Mouse (Mus musculus): ENCODE data around the gene Man2a1.

Man2a1 gene

DNA sequence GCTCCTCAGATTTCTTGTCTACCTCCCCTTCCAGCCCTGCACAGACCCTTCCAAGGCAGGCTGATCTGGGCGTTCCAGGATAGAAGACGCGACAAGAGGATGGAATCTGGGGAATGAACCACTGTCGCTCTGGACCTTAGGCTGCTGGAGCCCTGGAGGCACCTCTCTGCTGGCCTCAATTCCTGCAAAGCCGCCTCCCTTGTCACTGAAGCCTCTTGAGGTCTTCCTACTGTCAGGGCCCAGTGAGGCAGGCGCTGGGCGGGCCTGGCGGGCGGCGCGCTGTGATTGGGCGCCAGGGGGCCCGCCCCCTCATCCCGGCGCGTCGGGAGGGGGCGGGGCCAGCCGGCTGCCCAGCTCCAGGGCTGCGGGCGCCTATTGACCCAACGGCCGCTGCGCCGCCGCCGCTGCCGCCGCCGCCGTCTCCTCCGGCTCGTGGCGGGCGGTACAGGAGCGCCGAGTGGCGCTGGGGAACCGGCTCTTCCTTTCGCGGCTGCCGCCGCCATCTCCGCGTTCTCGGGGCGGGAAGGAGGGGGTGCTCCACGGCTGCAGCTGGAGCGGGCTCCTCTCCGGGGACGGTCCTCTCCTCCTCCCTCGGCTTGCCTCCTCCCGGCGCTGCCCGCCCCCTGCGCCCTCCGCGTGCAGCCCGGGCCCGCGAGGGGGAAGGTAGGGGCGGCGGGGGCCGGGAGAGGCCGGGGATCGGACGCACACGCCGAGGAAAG, at the start of gene Man2a1:
Man2a1 (plus strand) TSS at position 365 of the 719 bp plus-strand sequence.
- DNase-seq (ENCODE audit: low read depth): peak; percentile 88

GRCm38 (mm10) chr17:64553358-64553757, 47.2 kb upstream of the Man2a1 start:
- no peak for DNase-seq (ENCODE audit: low read depth)

DNA sequence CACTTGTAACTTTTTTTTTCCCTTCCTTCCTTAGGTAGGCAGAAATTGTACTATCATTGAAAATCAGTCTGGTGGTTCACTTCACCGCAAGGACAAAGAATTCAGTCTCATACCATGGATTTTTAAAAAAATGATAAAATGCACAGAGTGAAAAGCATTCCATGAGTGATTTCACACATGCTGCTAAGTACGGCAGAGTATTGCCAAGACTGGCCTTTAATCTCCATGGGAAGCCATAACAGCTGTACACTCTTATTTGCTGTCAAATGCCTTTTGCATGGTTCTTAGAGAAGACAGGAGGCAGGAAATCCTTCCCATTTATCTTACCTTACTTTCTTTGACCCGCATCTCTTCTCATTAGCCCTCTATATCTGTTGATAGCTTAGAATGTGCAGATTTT, 45.6 kb upstream of the Man2a1 start:
- DNase-seq (ENCODE audit: low read depth): no peak

DNA sequence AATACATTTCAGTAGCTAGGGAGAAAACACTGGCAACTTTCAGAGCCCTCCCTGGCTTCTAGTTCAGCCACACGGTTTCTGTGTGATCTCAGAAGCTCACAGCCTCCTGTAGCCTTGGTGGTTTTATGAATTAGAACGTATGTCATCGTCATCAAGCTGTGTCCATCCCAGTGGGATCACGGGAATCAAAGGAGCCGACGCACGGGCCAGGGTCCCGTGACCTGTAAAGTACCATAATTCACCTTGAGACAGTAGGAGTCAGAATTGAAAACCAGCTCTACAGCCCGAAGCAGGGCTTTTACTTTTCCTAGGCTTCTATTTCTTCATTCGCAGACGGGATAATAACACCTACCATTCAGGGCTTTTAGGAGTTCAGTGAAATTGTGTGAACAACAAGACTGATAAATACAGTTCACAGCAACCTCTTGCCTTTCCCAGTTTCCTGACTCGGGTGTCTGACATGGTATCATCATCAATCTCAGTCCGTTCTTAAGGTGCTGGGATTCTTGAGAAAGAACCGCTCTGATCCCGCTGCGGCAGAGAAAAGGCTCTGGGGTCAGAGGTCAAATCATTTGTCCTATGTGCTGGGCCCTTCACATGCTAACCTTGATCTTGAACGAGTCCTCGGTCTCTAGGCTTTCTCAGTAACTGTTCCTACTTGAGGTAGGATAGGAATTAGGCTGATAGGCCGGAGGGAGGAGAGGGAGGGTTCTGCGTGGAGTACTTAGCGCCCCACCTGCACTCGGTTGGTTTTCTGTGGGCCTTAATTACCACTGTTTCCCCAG, 43.7 kb upstream of the Man2a1 start:
- DNase-seq (ENCODE audit: low read depth): no peak

- no peak for DNase-seq (ENCODE audit: low read depth)
These were observed 41.5 kb upstream of the Man2a1 start for GRCm38 (mm10) chr17:64558994-64559540.

GRCm38 (mm10) chr17:64566435-64566834, 34.1 kb upstream of the Man2a1 start:
- DNase-seq (ENCODE audit: low read depth): no peak

DNA sequence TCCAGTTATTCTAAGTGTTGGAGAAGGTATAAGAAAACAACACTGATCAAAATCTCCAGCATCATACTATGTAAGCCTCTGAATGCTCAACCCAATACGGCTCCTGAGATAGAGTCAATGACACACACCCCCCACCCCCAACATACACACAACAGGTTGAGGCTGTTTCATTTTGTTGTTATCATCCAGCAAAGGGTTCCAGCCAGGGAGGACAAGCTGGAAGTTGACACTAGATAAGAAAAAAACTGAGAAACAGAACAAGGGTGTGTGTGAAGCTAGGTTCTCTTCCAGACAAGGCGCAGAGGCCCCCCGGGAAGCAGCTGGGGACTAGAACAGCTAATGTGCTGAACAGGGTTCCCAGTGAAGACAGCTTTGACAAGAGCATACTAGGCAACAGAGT, 33.0 kb upstream of the Man2a1 start:
- DNase-seq (ENCODE audit: low read depth): no peak

GRCm38 (mm10) chr17:64573981-64574380, 26.6 kb upstream of the Man2a1 start:
- DNase-seq (ENCODE audit: low read depth): no peak

DNA sequence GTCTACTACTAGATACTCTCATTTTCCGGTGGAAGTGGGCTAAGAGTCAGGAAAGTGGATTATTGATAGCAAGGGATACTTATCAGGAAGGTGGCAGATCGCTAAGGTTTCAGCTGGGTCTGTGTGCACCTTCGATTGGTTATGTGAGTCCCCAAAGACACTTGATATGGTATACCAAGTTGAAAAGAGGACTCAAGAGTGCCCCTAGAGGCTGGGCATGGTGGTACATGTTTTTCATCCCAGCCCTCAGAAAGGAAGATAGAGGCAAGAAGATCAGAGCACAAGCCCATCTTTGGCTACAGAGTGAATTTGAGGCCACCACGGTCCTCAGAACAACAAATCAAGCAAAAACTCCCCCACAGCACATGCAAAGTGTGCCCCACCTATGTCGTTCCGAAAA, 25.3 kb upstream of the Man2a1 start:
- peak; percentile 77 for DNase-seq (ENCODE audit: low read depth)

DNA sequence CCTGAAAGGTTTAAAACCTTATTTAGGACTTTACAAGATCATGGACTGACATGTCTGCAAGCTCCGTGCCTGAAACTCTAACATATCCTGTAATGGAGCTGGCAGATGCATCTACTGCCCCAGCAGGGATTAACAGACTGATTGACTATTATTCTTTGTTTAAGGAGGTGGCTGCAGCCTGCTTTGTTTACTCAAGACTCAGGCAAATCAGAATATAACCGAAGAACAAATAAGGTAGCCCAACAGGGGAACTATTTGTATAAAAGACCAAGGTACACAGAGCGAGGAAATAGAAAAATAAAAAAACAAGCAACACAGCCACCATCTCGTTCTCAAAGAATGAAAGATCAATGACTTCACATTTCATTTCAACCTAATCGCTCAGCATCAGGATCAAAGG, 23.1 kb upstream of the Man2a1 start:
- no peak for DNase-seq (ENCODE audit: low read depth)

GRCm38 (mm10) chr17:64578346-64578745, 22.2 kb upstream of the Man2a1 start:
- DNase-seq (ENCODE audit: low read depth): no peak

- DNase-seq (ENCODE audit: low read depth): peak; percentile 91
These were observed 20.8 kb upstream of the Man2a1 start for GRCm38 (mm10) chr17:64579696-64580095.

DNA sequence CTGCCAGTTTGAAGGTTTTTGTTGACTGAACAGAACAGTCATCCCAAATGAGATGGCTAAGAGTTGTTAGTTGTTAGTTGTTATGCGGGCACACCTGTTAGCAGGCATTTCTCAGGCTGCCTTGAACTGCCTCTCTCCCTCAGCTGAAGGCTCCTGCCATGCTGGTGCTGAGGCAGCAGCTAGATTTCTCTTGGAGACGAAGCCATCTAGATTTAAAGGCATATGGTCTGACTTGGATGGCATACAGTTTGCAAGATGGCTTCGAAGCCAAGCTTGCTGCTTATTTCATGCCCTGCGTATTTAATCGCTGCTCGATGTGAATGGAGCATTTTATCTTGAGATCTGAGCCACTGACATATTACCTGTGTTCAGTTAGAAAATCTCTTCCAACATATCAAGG, 19.4 kb upstream of the Man2a1 start:
- no peak for DNase-seq (ENCODE audit: low read depth)

DNA sequence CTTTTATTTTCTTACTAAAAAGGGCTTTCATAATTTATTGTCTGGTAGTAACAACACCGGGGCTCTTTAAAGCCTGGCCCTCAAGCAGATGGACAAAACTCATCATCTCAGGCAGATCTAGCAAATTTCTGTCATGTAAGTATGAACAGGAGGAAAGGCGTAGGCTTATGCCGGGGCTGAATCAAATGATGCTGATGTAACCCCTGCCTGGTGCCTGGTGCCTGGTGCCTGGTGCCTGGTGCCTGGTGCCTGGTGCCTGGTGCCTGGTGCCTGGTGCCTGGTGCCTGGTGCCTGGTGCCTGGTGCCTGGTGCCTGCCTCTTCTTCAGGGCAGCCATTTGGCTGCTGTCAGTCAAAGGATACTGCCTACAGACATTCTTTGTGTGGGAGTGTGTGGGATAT, 18.6 kb upstream of the Man2a1 start:
- DNase-seq (ENCODE audit: low read depth): no peak

DNA sequence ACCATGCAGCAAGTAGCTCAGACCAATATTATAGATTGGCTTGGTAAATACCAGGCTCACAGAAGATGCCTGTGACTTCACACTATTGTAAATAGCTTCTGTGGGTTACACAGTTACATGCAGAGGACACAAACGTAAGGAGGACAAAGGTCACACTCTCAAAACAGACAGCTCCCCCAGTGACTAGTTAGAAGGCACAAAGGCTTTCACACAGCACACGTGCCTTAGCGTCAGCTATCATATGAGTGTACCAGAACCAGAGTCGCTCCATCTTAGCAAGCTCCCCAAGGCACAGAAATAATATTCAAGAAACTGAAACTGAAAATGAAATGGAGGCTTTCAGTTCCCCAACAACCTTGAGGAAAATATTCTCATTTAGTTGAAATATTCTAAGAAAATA, 10.1 kb upstream of the Man2a1 start:
- DNase-seq (ENCODE audit: low read depth): no peak

GRCm38 (mm10) chr17:64591366-64591765, 9.2 kb upstream of the Man2a1 start:
- DNase-seq (ENCODE audit: low read depth): no peak

- DNase-seq (ENCODE audit: low read depth): no peak
These were observed 8.2 kb upstream of the Man2a1 start for GRCm38 (mm10) chr17:64592355-64592754.

DNA sequence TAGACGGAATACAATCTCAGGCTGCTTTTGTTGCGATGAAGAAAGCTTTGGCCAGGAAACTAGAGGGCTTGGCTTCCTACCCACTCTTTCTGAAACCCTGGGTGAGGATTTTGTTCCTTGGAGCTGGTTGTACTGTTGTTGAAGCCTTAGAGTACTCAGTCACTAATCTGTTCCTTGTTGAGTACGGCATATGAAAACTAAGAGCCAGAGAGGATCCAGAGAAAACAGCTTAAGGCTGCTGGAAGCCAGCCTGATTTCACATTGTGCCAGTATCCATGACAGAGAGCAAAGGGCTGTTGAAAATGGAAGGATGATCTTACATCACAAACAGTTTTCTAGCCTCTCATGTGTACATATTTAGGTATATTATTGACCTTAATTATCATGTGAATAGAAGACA, 7.7 kb upstream of the Man2a1 start:
- no peak for DNase-seq (ENCODE audit: low read depth)

GRCm38 (mm10) chr17:64597770-64598169, 2.8 kb upstream of the Man2a1 start:
- DNase-seq (ENCODE audit: low read depth): no peak

GRCm38 (mm10) chr17:64599916-64600315, 620 bp upstream of the Man2a1 start:
- DNase-seq (ENCODE audit: low read depth): no peak

DNA sequence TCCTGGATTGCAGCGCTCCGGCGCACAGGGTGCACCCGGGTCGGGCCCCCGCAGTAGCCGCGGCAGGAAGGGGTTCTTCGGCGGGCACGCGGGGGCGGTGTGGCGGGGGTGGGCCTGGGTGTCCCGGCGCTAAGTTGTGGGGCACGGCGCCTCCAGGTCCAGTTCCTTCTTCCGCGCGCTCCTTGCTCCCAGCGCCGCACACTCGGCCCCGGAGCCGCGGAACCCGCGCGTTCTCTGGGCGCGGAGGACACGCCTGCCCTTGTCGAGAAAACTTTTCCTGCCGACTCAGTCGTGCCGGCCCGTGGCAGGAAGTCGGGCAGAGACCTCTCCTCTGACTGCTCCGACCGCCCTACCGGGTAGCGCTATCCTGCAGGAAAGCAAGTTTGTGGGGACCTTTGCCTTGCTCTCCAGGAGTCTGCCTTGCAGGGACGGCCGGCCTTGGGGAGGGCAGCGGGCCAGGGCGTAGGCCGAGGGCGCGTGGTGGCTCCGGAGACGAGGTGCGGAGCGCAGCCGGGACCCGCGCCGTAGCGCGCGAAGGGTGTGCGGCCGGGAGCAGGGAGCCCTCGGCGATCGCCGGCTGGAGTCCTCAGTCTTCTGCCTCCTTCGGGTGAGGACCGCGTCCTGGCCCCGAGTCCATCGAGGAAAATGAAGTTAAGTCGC, 685 bp downstream of the Man2a1 start:
- DNase-seq (ENCODE audit: low read depth): peak; percentile 75

DNA sequence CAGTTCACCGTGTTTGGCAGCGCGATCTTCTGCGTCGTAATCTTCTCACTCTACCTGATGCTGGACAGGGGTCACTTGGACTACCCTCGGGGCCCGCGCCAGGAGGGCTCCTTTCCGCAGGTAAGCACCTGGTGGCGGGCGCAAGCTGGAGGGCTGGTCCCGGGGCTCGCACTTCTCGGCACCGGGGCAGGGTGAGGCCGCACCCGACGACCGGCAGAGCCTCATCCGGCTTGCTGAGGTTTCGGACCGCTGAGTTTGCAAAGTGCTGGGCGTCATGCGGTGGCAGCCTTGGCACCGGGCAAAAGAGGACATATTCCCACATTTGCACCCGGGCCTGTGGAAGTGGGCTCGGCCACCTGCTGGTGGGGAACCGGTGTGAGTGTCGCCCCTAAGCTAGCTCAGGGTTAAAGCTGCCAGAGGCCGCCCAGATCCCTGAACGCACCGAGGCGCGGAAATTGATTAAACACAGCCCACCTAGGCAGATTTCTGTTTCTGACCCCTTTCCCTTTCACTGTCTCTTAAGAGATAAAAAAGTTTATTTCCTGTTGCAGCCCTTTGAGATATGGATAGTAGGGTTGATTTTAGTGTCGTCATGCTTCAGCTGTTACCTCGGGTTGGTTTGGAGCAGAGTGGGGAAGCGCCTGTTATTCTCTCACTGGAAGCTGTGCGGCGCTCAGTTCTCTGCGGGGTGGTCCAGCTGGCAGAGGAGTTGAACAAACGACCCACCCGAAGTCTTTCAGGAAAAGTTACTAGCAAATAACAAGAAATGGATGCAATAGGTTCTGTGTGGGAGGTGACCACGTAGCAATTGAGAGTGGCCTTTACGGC, 1.4 kb downstream of the Man2a1 start:
- DNase-seq (ENCODE audit: low read depth): peak; percentile 63
